Mouse (Mus musculus) G1E (cell line): ENCODE data around the gene Srrm3. TPM values are rescaled to one million over a fixed set of nuclear protein-coding genes. Genes with fewer than 3 reads are reported as not detected.

Source experiments
- ATAC-seq: 2 replicates; pipeline ENCODE4 v1.8.0; 2016; ENCODE audit warnings: mild to moderate bottlenecking; ENCODE audit not compliant: insufficient number of reproducible peaks, poor library complexity, low FRiP score, severe bottlenecking; ENCODE audit errors: extremely low read depth
- DNase-seq: peaks from one replicate; pipeline ENCODE4 v3.0.0; 2012; ENCODE audit warnings: low spot score
- H3K27me3 ChIP-seq: 2 replicates; pipeline ENCODE4 v1.6.1; 2012; ENCODE audit warnings: mild to moderate bottlenecking, low read length, inconsistent platforms; ENCODE audit not compliant: insufficient read depth
- H3K36me3 ChIP-seq: replicated peaks from 2 replicates; pipeline ENCODE3; 2012; ENCODE audit warnings: mild to moderate bottlenecking, inconsistent platforms
- H3K4me1 ChIP-seq: 2 replicates; pipeline ENCODE4 v1.6.1; 2012; ENCODE audit warnings: low read depth, low read length, inconsistent platforms, mixed read lengths; ENCODE audit not compliant: insufficient read depth
- H3K4me3 ChIP-seq: 2 replicates; pipeline ENCODE4 v1.5.1; 2012; ENCODE audit warnings: low read depth, mild to moderate bottlenecking, inconsistent platforms, low read length, moderate library complexity, mixed read lengths
- H3K9me3 ChIP-seq: replicated peaks from 2 replicates; pipeline ENCODE4 v1.6.1; 2012; ENCODE audit warnings: inconsistent platforms
- CTCF ChIP-seq: IDR thresholded peaks from 2 replicates; pipeline ENCODE4 v1.5.1; 2012; ENCODE audit warnings: low read depth, low read length, inconsistent platforms, mixed read lengths
- GATA1 ChIP-seq: IDR thresholded peaks from 2 replicates; pipeline ENCODE4 v1.6.1; 2012; ENCODE audit warnings: borderline replicate concordance, low read length, inconsistent platforms, mixed read lengths
- GATA2 ChIP-seq: IDR thresholded peaks from 2 replicates; pipeline ENCODE4 v1.6.1; 2012; ENCODE audit warnings: low read depth, low read length, inconsistent platforms, borderline replicate concordance
- POLR2AphosphoS5 ChIP-seq: IDR thresholded peaks from 2 replicates; pipeline ENCODE4 v1.6.1; 2012; ENCODE audit warnings: low read depth, low read length, inconsistent platforms; ENCODE audit not compliant: insufficient replicate concordance
- TAL1 ChIP-seq: conservative IDR thresholded peaks from 2 replicates; pipeline ENCODE4 v1.6.1; 2012; ENCODE audit warnings: low read depth, low read length, inconsistent platforms, mixed read lengths
- polyA plus RNA-seq: library from polyadenylated mRNA; stranded (reverse); fragments of >175 nt; gene quantifications from 2 replicates; pipeline ENCODE4 v1.2.3, GENCODE M21; 2012
- total RNA-seq, 2 experiments: library from RNA; stranded (forward) in 1 of 2; stranded (reverse) in 1 of 2; fragments of 200-1000 nt in 1 of 2; fragments of >200 nt in 1 of 2; fragmentation: Nextera tagmentation in 1 of 2; gene quantifications; 2 replicates each; pipeline ENCODE4 v1.2.3; 2014 to 2017

Srrm3 gene
- total and polyA plus RNA-seq, 3 experiments: 0.38 TPM; not detected in 2

DNA sequence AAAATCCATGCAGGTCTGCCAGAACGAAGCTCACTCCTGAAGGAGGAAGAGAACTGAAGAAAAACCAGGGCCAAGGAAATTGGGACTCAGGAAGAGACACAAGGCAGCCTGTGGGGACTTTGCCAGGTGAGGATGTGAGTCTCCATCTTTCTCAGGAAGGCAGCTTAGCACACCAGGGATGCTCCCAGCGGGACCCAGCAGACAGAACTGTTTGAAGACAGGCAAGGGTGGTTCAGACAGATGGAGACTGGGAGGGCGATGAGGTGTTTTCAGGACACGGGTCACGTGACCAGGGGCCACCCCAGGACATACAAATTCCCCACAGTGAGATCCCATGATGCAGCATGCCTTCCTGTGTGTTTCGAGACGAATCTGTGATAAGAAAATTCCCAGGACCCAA is 11.8 kb downstream of the Srrm3 start:
- Histone ChIP-seq H3K4me1 (no peaks in the 10 kb centered on the region), H3K27me3 (peaks cover 2% of the 10 kb centered on the region; the same call in 1 of the 2 replicates), H3K4me3 (no peak overlapping the region), H3K36me3 (no peaks in the 10 kb centered on the region), H3K9me3 (no peaks in the 10 kb centered on the region)
- ATAC-seq (no peak), DNase-seq (no peak)
- TF ChIP-seq POLR2AphosphoS5 (no peak), GATA2 (no peak), TAL1 (no peak), CTCF (no peak), GATA1 (no peak)

DNA sequence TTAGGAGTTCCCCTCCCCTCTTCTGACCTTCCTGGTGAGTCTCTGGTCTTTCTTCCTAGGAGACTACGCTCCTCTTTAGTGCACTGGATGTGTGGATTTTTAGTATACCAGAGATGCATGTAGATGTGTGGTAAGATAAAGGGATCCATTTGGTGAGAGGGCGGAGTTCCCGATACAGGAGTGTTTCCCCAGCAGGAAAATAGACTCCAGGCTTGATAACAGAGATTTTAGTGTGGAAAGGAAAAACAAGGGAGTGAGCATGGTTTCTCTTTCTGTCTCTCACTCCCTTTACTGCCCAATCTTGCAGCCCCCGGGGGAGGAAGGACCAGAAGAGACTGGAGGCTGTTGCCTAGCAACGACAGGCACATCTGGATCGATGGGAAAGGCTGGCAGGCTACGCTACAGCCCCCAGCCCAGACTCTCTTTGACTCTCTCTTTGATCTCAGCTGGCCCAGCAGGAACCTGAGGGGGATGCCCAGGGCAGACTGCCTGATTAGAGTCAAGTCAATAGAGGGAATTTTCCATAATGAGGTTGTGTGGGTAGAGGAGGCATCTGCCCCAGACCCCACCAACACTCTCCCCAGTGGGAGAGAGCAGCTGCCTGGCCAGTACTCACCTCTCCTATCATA is 15.7 kb downstream of the Srrm3 start:
- TF ChIP-seq GATA1 (no peak), GATA2 (no peak), TAL1 (no peak), POLR2AphosphoS5 (no peak), CTCF (no peak)
- Histone ChIP-seq H3K9me3 (no peaks in the 10 kb centered on the region), H3K4me3 (no peak overlapping the region), H3K36me3 (no peaks in the 10 kb centered on the region), H3K4me1 (no peaks in the 10 kb centered on the region), H3K27me3 (peaks cover 10% of the 10 kb centered on the region; the same call in 1 of the 2 replicates)
- no peak for DNase-seq
- ATAC-seq: no peak

- no peaks in the 10 kb centered on the region for H3K36me3 ChIP-seq
- H3K4me3 ChIP-seq: no peak overlapping the region
- no peaks in the 10 kb centered on the region for H3K9me3 ChIP-seq
- ATAC-seq (no peak), DNase-seq (no peak)
- no peak for TF ChIP-seq POLR2AphosphoS5
- no peak for TF ChIP-seq CTCF
- no peak for TF ChIP-seq GATA1
- TF ChIP-seq GATA2: no peak
- no peak for TF ChIP-seq TAL1
- H3K27me3 ChIP-seq: peaks cover 10% of the 10 kb centered on the region; the same call in 1 of the 2 replicates
- no peaks in the 10 kb centered on the region for H3K4me1 ChIP-seq
These were observed 17.8 kb downstream of the Srrm3 start for GRCm38 (mm10) chr5:135824517-135824916.

- no peaks in the 10 kb centered on the region for H3K4me1 ChIP-seq
- H3K4me3 ChIP-seq: no peak overlapping the region
- DNase-seq: no peak
- no peak for TF ChIP-seq GATA2
- TF ChIP-seq GATA1: no peak
- no peak for TF ChIP-seq CTCF
- TF ChIP-seq POLR2AphosphoS5: no peak
- TF ChIP-seq TAL1: no peak
- no peak for ATAC-seq
- H3K36me3 ChIP-seq: no peaks in the 10 kb centered on the region
- H3K9me3 ChIP-seq: no peaks in the 10 kb centered on the region
- peaks cover 8% of the 10 kb centered on the region; the same call in 1 of the 2 replicates for H3K27me3 ChIP-seq
These were observed 19.5 kb downstream of the Srrm3 start for GRCm38 (mm10) chr5:135826225-135826624.

DNA sequence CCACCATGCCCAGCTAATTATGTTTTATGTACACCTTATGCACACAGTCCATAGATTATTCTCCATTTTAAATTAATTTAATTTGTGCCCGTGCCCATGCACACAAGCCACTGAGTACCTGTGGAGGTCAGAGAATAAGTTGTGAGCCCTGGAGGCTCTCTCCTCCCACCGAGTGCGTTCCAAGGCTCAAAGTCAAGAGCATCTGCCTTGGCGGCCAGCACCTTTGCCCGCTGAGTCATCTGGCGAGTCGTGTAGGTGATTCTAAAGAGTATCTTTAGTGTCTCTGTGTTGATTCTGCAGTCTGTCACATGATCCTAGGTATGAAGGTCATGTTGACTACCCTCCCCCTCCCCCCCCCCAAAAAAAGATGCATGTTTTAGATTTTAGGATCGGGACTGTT is 22.7 kb downstream of the Srrm3 start:
- DNase-seq (no peak), ATAC-seq (no peak)
- Histone ChIP-seq H3K4me1 (no peaks in the 10 kb centered on the region), H3K9me3 (no peaks in the 10 kb centered on the region), H3K27me3 (peaks cover 11% of the 10 kb centered on the region; the same call in 1 of the 2 replicates), H3K36me3 (no peaks in the 10 kb centered on the region), H3K4me3 (no peak overlapping the region)
- no peak for TF ChIP-seq GATA2
- no peak for TF ChIP-seq GATA1

DNA sequence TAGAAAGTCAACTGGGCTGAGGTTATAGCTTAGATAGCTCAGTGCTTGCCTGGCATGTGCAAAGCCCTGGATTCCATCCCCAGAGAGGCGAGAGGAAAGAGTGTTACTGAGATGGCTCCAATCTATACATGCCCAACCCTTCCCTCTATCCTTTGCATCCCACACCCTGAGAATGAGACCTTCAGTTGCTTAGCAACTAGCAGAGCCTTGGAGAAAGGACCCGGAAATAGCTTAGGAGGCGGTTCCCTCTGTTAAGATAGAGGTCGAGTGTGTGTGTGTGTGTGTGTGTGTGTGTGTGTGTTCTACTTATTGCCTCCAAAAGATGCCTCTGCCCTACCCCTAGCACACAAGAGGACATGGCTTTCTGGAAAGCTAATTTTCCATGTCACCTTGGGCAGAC is 26.0 kb downstream of the Srrm3 start:
- no peak for TF ChIP-seq POLR2AphosphoS5
- no peak for TF ChIP-seq GATA2
- no peak for TF ChIP-seq TAL1
- TF ChIP-seq GATA1: no peak
- no peak for TF ChIP-seq CTCF
- DNase-seq (no peak), ATAC-seq (no peak)
- H3K36me3 ChIP-seq: no peaks in the 10 kb centered on the region
- H3K4me3 ChIP-seq: no peak overlapping the region
- peaks cover 5% of the 10 kb centered on the region; the same call in 1 of the 2 replicates for H3K27me3 ChIP-seq
- H3K9me3 ChIP-seq: no peaks in the 10 kb centered on the region
- H3K4me1 ChIP-seq: peaks cover 4% of the 10 kb centered on the region
